Mouse (Mus musculus) lung, postnatal 0 days (tissue): ENCODE data around the gene Lcn4.

Source experiments
- CTCF ChIP-seq: IDR thresholded peaks from 2 replicates; pipeline ENCODE4 v1.5.1; 2016; ENCODE audit warnings: antibody characterized with exemption, mild to moderate bottlenecking
- EP300 ChIP-seq: IDR thresholded peaks from 2 replicates; pipeline ENCODE4 v1.6.1; 2016; ENCODE audit warnings: antibody characterized with exemption, mild to moderate bottlenecking, control low read depth

DNA sequence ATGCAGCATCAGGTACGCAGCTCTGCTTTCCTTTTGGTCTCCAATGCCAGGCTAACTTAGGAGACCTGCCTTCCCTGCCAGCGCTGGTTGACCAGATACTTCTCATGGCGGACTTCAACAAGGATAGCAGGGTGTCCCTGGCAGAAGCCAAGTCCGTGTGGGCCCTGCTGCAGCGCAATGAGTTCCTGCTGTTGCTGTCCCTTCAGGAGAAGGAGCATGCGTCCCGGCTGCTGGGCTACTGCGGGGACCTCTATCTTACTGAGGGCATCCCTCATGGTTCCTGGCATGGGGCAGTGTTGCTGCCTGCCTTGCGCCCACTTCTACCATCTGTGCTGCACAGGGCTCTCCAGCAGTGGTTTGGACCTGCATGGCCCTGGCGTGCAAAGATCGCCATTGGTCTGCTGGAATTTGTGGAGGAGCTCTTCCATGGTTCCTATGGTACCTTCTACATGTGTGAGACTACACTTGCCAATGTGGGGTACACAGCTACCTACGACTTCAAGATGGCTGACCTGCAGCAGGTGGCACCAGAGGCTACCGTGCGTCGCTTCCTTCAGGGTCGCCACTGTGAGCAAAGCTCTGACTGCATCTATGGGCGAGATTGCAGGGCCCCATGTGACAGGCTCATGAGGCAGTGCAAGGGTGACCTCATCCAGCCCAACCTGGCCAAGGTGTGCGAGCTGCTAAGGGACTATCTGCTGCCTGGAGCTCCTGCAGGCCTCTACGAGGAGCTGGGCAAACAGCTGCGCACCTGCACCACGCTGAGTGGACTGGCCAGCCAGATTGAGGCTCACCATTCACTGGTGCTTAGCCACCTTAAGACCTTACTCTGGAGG is 35.4 kb downstream of the Lcn4 start:
- TF ChIP-seq CTCF (no peak), EP300 (no peak)
